Mouse (Mus musculus) brain, embryonic 18.5 days (tissue): ENCODE data around the gene Rita1.

Experiments
- DNase-seq: peaks from one replicate; pipeline ENCODE4 v3.0.0-alpha.2; 2012; ENCODE audit warnings: low read depth, low spot score

Gene Rita1

GRCm38 (mm10) chr5:120571056-120571740 is 41.2 kb downstream of the Rita1 start:
- DNase-seq = no peak

DNA sequence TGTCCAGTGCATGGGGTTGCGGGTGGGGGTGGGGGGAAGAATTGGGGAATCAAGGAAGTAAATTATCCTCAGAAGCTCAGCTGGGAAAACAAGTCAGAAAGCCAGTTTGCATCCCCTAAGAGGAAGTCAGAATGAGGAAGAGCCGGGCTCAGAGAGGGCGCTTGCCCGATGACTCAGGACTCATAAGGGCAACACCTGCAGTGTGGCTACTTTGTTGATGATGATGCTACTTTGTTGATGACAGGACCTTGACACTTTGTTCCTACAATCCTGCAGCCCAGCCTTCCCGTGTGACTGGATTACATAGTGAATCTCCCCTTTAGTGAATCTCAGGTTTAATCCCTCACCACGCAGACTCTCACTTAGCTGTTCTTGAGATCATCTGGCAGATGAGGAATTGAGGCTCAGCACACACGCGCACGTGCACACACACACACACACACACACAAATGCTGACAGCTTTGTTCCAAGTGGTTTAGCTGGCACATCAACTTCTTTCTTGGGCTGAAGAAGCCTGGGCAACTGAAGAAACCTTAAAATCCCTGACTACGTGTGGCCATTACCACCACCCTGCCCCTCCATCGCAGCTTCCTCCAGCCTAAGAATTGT is 42.0 kb downstream of the Rita1 start:
- no peak for DNase-seq

DNA sequence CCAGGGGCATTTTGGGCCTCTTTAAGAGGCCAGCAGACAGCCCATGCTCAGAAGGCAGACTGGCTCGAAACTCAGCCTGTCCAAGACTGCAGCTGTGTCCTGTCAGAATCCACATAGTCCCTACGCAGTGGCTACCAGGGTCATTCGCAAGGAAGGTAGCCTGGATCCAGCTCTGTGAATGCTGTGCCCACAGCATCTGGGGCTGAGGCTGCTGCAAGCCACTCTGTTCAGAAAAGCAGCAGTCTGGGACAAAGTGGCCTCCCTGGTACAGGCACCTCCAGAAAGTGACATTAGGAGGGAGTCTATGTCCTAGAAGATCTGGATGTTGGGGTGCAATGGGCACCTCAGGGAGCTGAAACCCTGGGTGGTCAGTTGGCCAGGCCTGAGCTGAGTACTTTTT is 42.6 kb downstream of the Rita1 start:
- DNase-seq = no peak

DNA sequence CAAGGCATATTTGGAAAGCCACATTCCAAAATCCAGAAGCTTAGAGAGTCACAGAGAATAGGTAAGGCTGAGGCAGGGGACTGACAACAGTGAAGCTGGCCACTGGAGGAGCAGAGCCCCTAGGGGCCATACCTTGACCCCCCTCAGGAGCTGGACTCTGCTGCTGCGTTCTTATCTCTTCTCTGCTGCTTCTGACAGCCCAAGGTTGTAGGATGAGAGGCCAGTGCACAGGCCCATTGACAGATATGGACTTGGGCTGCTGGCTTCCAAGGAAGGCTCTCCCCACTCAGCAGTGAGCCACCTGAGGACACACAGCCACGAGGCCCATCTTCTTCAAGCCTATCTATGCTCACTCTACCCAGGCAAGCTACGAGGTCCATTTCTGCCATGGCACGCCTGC is 43.4 kb downstream of the Rita1 start:
- DNase-seq = no peak

DNA sequence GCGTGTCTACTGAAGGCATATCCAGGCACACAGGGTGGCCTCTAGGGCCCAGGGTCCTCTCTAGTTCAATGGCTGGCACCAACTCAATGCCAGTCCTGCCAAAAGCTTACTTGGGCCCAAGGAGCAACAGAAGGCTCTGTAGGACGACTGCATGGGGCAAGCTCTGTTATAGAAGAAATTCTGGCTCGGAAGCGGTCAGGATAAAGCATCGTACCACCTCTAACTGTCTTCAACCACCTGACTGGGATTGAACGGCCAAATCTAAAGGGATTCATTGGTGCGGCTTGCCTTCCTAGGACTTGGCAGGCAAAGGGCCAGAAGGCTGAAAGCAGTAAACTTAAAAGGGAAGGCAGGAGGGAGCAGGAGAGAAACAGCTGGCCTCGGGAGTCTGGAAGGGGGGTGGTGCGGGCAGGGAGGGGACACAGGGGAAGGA is 44.0 kb downstream of the Rita1 start:
- no peak for DNase-seq

DNA sequence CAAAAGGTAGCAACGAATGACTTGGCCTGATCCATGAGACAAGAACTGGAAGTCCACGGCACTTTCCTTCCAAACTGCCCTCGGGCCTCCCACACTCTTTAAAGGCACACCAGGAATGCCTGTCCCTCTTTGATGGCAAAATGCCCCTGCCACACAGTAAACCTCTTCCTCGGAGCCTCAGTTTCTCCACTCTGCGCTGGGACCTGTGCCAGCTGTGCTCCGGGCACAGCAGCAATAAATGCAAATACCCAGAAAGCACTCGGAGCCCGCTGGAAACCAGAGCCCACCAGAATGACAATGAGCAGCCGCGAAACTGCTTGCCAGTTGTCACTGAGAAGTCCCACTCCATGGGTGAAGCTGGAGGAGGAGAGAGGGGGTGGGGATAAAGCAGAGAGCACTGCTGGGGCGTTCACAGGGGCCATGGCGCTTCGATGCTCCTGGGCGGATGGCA is 44.6 kb downstream of the Rita1 start:
- DNase-seq = no peak

DNA sequence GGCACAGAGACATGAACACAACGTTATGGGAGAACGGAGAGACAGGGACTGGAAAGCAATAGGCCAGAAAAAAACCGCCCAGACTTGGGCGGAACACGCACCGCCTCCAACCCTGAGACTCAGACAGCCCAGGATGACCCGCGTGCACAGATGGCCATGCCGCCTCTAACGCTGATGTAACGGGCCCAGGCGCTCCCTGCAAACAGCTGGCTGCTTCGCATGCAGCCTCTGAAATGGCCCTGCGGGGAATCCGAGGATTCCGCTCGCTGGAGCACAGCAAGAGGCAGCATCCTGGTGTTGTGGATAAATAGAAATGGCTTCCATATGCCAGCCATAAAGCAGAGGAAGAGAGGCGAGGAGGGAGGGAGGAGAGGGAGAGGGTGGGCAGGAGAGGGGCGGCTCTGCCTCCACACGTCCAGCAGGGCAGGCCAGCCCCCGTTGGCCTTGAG is 45.1 kb downstream of the Rita1 start:
- DNase-seq = no peak

DNA sequence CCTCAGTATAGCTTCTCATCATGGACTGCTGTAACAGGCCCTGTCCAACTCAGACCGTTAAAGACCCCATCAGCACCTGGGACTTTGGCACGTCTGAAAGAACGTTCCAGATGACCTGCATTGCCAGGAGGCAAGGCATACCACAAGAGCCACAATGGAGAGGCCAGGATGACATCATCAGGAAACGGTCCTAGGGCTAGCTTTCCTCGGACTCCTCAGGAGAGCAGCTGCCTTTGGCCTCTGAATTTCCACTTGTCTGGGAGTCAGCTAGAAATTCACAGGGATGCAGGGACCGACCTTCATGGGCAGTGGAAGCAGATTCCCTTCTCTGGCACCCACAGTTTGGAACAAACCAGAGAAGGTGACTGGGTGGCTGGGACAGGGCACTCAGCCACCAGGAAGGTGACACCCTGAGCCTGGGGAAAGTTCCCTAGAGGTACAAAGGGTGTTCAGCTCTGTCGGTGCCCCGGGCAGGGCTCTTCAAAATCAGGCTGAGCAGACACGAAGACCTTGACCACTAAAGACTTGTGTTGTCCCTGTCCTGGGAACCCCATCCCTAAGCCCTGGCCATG is 45.6 kb downstream of the Rita1 start:
- DNase-seq = no peak

DNA sequence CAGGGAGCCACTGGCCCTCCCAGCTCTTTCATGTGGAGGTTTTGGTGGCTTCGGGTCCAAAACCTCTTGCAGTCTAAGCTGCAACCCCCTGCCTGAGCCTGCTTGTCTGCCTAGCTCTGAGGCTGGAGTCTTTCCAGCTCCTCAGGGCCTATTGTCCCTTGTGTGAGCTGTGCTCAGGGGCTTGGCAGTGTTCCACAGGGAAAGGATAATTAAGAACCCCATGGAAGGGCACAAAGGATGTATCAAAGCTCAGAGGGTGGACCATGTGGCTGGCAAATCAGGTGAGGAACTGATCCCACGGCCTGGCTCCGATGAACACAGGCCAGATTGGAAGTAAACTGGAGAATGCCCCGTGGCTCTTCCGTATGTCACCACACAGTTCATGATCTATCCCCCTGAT is 46.3 kb downstream of the Rita1 start:
- peak; percentile 75 for DNase-seq

DNA sequence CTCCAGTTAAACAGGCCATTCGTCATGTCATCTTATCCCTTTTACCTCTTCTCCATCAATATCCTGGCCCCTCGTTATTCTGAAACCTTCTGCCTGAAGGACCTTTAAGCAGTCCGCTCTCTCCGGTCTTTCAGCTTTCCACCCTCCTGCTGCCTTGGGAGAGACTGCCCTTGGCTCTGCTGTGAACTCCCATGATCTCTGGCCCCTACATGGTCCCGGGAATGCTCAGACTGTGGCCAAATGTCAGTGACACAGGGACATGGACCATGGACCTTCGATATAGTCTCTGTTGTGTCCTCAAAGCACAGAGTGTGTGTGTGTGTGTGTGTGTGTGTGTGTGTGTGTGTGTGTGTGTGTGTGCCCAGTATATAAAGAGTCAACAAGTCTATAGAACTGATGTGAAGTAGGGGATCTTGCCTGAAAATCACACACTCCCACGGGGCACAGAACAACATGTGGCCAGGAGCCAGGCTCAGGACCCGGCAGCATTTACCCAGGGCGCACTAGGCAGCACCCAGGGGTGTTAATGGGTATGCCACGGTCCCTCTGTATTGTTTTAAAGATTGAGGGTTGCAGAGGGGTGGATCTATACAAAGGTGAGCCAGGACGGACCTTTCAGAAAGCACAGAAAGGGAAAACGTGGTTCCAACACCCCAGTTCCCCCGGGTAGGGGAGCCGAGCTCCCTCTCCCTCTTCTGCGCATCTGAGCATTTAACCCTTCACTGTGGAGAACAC is 47.1 kb downstream of the Rita1 start:
- DNase-seq = no peak

DNA sequence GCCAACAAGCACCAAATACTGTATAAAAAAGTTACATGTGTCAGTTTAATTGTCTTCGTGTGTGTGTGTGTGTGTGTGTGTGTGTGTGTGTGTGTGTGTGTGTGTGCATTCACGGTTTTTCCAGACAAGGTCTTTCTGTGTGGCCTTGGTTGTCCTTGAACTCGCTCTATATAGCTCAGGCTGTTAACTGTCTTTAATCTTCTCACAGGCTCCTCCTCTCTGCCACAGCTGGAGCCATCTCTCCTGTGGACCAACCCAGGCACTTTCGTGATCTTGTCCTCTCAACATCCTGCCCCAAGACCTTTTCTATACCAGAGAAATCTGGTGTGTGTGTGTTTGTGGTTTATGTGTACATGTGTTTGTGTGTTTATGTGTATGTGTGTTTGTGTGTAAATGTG is 48.5 kb downstream of the Rita1 start:
- no peak for DNase-seq

GRCm38 (mm10) chr5:120562956-120563913 is 49.2 kb downstream of the Rita1 start:
- DNase-seq = no peak

DNA sequence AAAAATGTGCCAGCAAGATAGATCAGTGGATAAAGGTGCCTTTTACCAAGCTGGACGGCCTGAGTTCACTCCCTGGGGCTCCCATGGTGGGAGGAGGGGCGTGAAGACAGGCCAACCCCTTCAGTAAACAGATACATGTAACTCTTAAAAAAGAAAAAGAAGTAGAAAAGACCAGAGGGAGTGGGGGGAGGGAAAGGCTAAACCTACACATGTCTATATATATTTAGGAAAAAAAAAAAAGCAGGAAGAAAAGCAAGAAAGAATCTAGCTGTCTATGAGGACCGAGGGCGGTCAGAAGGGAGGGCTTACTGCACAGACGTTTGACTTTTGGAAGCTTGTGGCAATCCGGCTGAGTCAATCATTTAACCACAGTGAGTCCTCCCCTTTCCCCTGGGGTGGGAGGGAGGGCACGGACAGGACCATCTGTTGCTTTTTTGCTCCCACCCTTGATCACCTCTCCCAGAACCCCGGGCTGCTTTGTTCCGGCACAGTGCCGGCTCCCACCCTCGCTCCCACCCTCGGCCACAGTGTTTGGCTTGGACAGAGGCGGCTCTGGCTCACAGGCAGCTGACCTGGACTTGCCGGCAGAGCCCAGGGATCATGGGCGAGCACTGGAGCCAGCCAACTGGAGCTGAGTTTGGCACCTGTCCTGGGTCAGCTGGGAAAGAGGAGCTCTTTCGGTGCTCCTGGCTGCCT is 51.6 kb downstream of the Rita1 start:
- DNase-seq = no peak

DNA sequence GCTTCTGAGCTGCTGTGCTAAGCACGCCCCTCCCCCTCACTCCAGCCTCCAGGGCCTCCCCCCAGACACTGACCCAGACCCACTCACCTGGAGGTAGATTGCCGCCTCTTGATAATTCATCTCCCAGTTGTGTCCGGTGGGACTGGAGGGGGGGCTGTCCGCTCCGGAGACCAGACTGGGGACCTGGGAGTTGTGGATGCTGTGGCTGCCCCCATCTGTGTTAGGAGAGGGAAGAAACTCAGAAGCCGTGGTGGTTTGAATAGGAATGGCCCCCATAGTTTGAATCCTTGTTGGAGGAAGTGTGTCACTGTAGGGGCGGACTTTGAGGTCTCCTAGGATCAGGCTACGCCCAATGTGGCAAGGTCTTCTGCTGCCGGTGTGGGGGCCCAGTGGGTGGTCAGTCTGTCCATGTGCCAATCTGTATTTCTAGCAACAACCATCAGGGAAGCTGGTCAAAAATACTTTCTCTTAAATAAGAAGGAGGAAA is 52.2 kb downstream of the Rita1 start:
- DNase-seq = no peak

DNA sequence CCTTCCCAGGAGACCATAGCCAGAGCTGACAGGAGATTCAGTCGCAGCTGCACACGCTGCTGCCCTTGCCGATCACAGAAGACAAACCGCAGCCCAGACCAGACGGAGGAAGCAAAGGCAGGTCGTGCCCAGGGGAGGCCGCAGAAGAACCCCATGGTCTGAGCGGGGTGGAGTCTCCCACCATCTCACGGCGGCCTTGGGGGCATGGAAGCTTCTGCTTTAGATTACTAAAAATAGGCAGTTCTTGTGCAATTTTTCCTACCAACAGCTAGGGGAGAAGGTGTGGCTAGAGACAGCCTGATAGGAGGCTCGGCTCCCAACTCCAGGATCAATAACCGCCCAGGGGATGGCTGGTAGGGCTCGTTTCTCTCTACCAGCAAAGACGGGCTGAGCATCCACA is 53.6 kb downstream of the Rita1 start:
- DNase-seq = no peak

- DNase-seq = no peak
Observed at GRCm38 (mm10) chr5:120558041-120558440, 54.3 kb downstream of the Rita1 start.

GRCm38 (mm10) chr5:120555871-120556270 is 56.5 kb downstream of the Rita1 start:
- no peak for DNase-seq

GRCm38 (mm10) chr5:120550673-120551072 is 61.7 kb downstream of the Rita1 start:
- no peak for DNase-seq

- no peak for DNase-seq
Observed at GRCm38 (mm10) chr5:120550137-120550536, 62.3 kb downstream of the Rita1 start.

- DNase-seq = no peak
Observed at GRCm38 (mm10) chr5:120548236-120548850, 64.0 kb downstream of the Rita1 start.
